Mouse (Mus musculus) CH12.LX (cell line): Measurements from ENCODE around the gene Kdm1b.

ENCODE experiments used
- CTCF ChIP-seq, 2 experiments: IDR thresholded peaks in 1 of 2; conservative IDR thresholded peaks in 1 of 2; 2 replicates each; pipeline ENCODE4 v1.5.1; 2011 to 2012; ENCODE audit warnings: low read depth in 2 of 2, low read length in 2 of 2, improper control_type of control experiment in 1 of 2, inconsistent platforms in 1 of 2, mild to moderate bottlenecking in 1 of 2, moderate library complexity in 1 of 2
- E2F4 ChIP-seq: IDR thresholded peaks from 2 replicates; pipeline ENCODE4 v1.6.1; 2011; ENCODE audit warnings: low read depth, low read length, improper control_type of control experiment; ENCODE audit not compliant: insufficient replicate concordance
- EP300 ChIP-seq: IDR thresholded peaks from 2 replicates; pipeline ENCODE4 v1.6.1; 2011; ENCODE audit warnings: low read length, improper control_type of control experiment
- ETS1 ChIP-seq: conservative IDR thresholded peaks from 2 replicates; pipeline ENCODE4 v1.6.1; 2012; ENCODE audit warnings: low read depth, mild to moderate bottlenecking, inconsistent platforms, low read length, improper control_type of control experiment, moderate library complexity
- JUND ChIP-seq: conservative IDR thresholded peaks from 2 replicates; pipeline ENCODE4 v1.6.1; 2011; ENCODE audit warnings: low read depth, low read length, improper control_type of control experiment
- MAX ChIP-seq: IDR thresholded peaks from 2 replicates; pipeline ENCODE4 v1.6.1; 2011; ENCODE audit warnings: low read length, improper control_type of control experiment
- MAZ ChIP-seq: IDR thresholded peaks from 2 replicates; pipeline ENCODE4 v1.6.1; 2012; ENCODE audit warnings: low read depth, mild to moderate bottlenecking, inconsistent platforms, low read length, improper control_type of control experiment, moderate library complexity
- NELFE ChIP-seq: IDR thresholded peaks from 2 replicates; pipeline ENCODE4 v1.6.1; 2011; ENCODE audit warnings: low read depth, low read length, improper control_type of control experiment
- POLR2A ChIP-seq: IDR thresholded peaks from 2 replicates; pipeline ENCODE4 v1.6.1; 2011; ENCODE audit warnings: low read depth, mild to moderate bottlenecking, improper control_type of control experiment, low read length
- POLR2AphosphoS2 ChIP-seq: IDR thresholded peaks from 2 replicates; pipeline ENCODE4 v1.6.1; 2011; ENCODE audit warnings: low read depth, low read length, improper control_type of control experiment
- USF2 ChIP-seq: conservative IDR thresholded peaks from 2 replicates; pipeline ENCODE4 v1.6.1; 2011; ENCODE audit warnings: low read depth, low read length, improper control_type of control experiment

GRCm38 (mm10) chr13:47053971-47054370 lies 10.7 kb downstream of the Kdm1b start:
- TF ChIP-seq EP300: no peak
- no peak for TF ChIP-seq POLR2A
- TF ChIP-seq POLR2AphosphoS2: no peak
- no peak for TF ChIP-seq CTCF (conservative IDR thresholded peaks at IDR 0.05 in 1 of 2, IDR thresholded peaks at IDR 0.05 in 1 of 2; ENCODE audit: low read depth in 2 of 2, low read length in 2 of 2)
- no peak for TF ChIP-seq JUND
- no peak for TF ChIP-seq USF2
- TF ChIP-seq ETS1: no peak
- no peak for TF ChIP-seq MAX
- TF ChIP-seq NELFE: no peak
- no peak for TF ChIP-seq E2F4
- no peak for TF ChIP-seq MAZ
